Comparison of ENCODE assay signal across 32 mouse cellular contexts in genomic region chr10:13220061-13220460, GRCm38 (mm10). TPM values are rescaled to one million over a fixed set of nuclear protein-coding genes. Genes with fewer than 3 reads are reported as not detected.
DNase-seq lines count a peak whose midpoint lies in the region; ATAC-seq and TF ChIP-seq lines count a peak whose summit lies in the region.
"Had no signal": no experiment of that assay in that cellular context is flagged by ENCODE, and none has a peak within 500 bp of the region (broad histone marks: within the 10 kb centered on the region; RNA-seq: fewer than 3 reads in every experiment).

No protein-coding gene starts in this region.

- peak; percentile 81 for ATAC-seq in kidney, embryonic 16.5 days (ENCODE audit: low FRiP score, low TSS enrichment)
- peak; percentile 89 for ATAC-seq in intestine, embryonic 15.5 days
- ATAC-seq in neural tube, embryonic 15.5 days (ENCODE audit: low FRiP score), result no peak
- ATAC-seq: activated CD4-positive, CD25-positive, alpha-beta regulatory T cell, adult 4 months; CD4-positive, CD25-positive, alpha-beta regulatory T cell, adult 4 months; forebrain, embryonic 14.5 days; Patski had no signal

- no peak overlapping the region for H3K4me2 ChIP-seq in kidney, embryonic 16.5 days (replicated peaks; ENCODE audit: low read depth, low read length)
- H3K4me2 ChIP-seq in intestine, embryonic 15.5 days (replicated peaks), result no peak overlapping the region
- no peak overlapping the region for H3K4me2 ChIP-seq in neural tube, embryonic 15.5 days
- H3K4me2 ChIP-seq: embryonic facial prominence, embryonic 13.5 days; embryonic facial prominence, embryonic 15.5 days; forebrain, embryonic 12.5 days had no signal

- peaks cover 2% of the 10 kb centered on the region; the same call in 1 of the 2 replicates for H3K4me1 ChIP-seq in kidney, adult 2 months (ENCODE audit: control insufficient read depth, insufficient read depth, low read length)
- H3K4me1 ChIP-seq in kidney, embryonic 16.5 days (ENCODE audit: insufficient read depth, low read length), result no peaks in the 10 kb centered on the region
- no peaks in the 10 kb centered on the region for H3K4me1 ChIP-seq in intestine, embryonic 15.5 days (replicated peaks)
- H3K4me1 ChIP-seq in neural tube, embryonic 15.5 days, result no peaks in the 10 kb centered on the region
- H3K4me1 ChIP-seq: forebrain, embryonic 10.5 days; forebrain, embryonic 12.5 days had no signal

- no peaks in the 10 kb centered on the region for H3K27me3 ChIP-seq in kidney, adult 2 months (replicated peaks; ENCODE audit: control insufficient read depth, insufficient read depth, low read length)
- H3K27me3 ChIP-seq in kidney, embryonic 16.5 days (ENCODE audit: insufficient read depth, low read length), result no peaks in the 10 kb centered on the region
- H3K27me3 ChIP-seq in intestine, embryonic 15.5 days (replicated peaks), result no peaks in the 10 kb centered on the region
- no peaks in the 10 kb centered on the region for H3K27me3 ChIP-seq in neural tube, embryonic 15.5 days (replicated peaks)
- H3K27me3 ChIP-seq: CH12.LX; embryonic facial prominence, embryonic 13.5 days; embryonic facial prominence, embryonic 15.5 days; forebrain, embryonic 12.5 days; Patski had no signal

- no peaks in the 10 kb centered on the region for H3K36me3 ChIP-seq in kidney, adult 2 months (ENCODE audit: control insufficient read depth, insufficient read depth, low read length)
- H3K36me3 ChIP-seq in kidney, embryonic 16.5 days (ENCODE audit: insufficient read depth, low read length), result peaks cover 17% of the 10 kb centered on the region
- H3K36me3 ChIP-seq in intestine, embryonic 15.5 days, result 0 out of 2 replicates have a peak, but pooled peaks cover 3% of the 10 kb centered on the region
- no peaks in the 10 kb centered on the region for H3K36me3 ChIP-seq in neural tube, embryonic 15.5 days
- H3K36me3 ChIP-seq: forebrain, embryonic 12.5 days; G1E had no signal

- no peaks in the 10 kb centered on the region for H3K9me3 ChIP-seq in kidney, embryonic 16.5 days (ENCODE audit: low read length)
- no peaks in the 10 kb centered on the region for H3K9me3 ChIP-seq in intestine, embryonic 15.5 days
- H3K9me3 ChIP-seq in neural tube, embryonic 15.5 days (replicated peaks), result no peaks in the 10 kb centered on the region
- H3K9me3 ChIP-seq: embryonic facial prominence, embryonic 13.5 days; embryonic facial prominence, embryonic 15.5 days; forebrain, embryonic 10.5 days; forebrain, embryonic 12.5 days; G1E had no signal

- no peak for TF ChIP-seq CTCF in kidney, adult 2 months (conservative IDR thresholded peaks at IDR 0.05; ENCODE audit: insufficient read depth, insufficient read length, low read depth, low read length)

- 51% methylated on average over 1 of the region's 1 CpGs for WGBS in kidney, adult 2 months
- 58% methylated on average over 1 of the region's 1 CpGs for WGBS in kidney, embryonic 16.5 days
- WGBS in intestine, embryonic 15.5 days, result 65% methylated on average over 1 of the region's 1 CpGs
- 29% methylated on average over 1 of the region's 1 CpGs for WGBS in neural tube, embryonic 15.5 days

- H3K4me3 ChIP-seq in kidney, adult 2 months (ENCODE audit: insufficient read depth, low read depth, low read length), result no peak overlapping the region
- no peak overlapping the region for H3K4me3 ChIP-seq in kidney, embryonic 16.5 days (ENCODE audit: low read length)
- H3K4me3 ChIP-seq in intestine, embryonic 15.5 days (replicated peaks), result no peak overlapping the region
- H3K4me3 ChIP-seq in neural tube, embryonic 15.5 days (replicated peaks), result no peak overlapping the region
- H3K4me3 ChIP-seq: embryonic facial prominence, embryonic 13.5 days; embryonic facial prominence, embryonic 15.5 days; erythroblast, embryonic 14.5 days; forebrain, embryonic 10.5 days; forebrain, embryonic 12.5 days had no signal

- no peak for TF ChIP-seq POLR2A in kidney, adult 2 months (IDR thresholded peaks at IDR 0.05; ENCODE audit: low read depth, low read length)

- H3K9ac ChIP-seq in kidney, embryonic 16.5 days (replicated peaks; ENCODE audit: low read length), result no peak overlapping the region
- H3K9ac ChIP-seq in intestine, embryonic 15.5 days, result no peak overlapping the region
- H3K9ac ChIP-seq in neural tube, embryonic 15.5 days (replicated peaks), result no peak overlapping the region
- H3K9ac ChIP-seq: embryonic facial prominence, embryonic 13.5 days; embryonic facial prominence, embryonic 15.5 days; forebrain, embryonic 12.5 days had no signal

- DNase-seq in heart, adult 11 months, result peak; percentile 79
- no peak for DNase-seq in heart, adult 8-10 months (ENCODE audit: low spot score)
- DNase-seq in kidney, adult 2 months, result peak; percentile 8
- no peak for DNase-seq in kidney, postnatal 36 days
- no peak for DNase-seq in kidney, postnatal 14 days
- DNase-seq: adrenal gland, adult 8-10 months; adrenal gland, postnatal 14 days; adrenal gland, postnatal 36 days; B cell, adult 2 months; cerebellum, adult 18-20 months; cerebellum, adult 8-10 months; cerebellum, adult 9-11 months; cerebellum, postnatal 14 days; cerebellum, postnatal 36 days; embryo, embryonic 11 days had no signal

- H3K27ac ChIP-seq in kidney, adult 2 months (ENCODE audit: insufficient read depth, low read depth, low read length), result no peak overlapping the region
- no peak overlapping the region for H3K27ac ChIP-seq in kidney, embryonic 16.5 days (ENCODE audit: low read length)
- 0 out of 2 replicates have a peak overlapping the region, but pooled peaks have one; percentile 27 for H3K27ac ChIP-seq in intestine, embryonic 15.5 days
- no peak overlapping the region for H3K27ac ChIP-seq in neural tube, embryonic 15.5 days (replicated peaks)
- H3K27ac ChIP-seq: embryonic facial prominence, embryonic 13.5 days; embryonic facial prominence, embryonic 15.5 days; forebrain, embryonic 10.5 days; forebrain, embryonic 12.5 days had no signal

RNA-seq across cellular contexts. Expression of gene Ltv1, which starts 27.1 kb away (rescaled TPM):
- 10 to 100 TPM; 17.6 to 25.5 (median 19.3) TPM for total RNA-seq in heart, adult 8-10 months (2022)
- 10.0 and 12.1 TPM in 2 replicates for polyA plus RNA-seq in kidney, adult 2 months (2012; rRNA removed)
- 56.9 and 63.2 TPM in 2 replicates for polyA plus RNA-seq in kidney, embryonic 16.5 days (2015; fragmentation: Nextera tagmentation; extraction: Ambion mirVana)
- 74.6 and 82.0 TPM in 2 replicates for polyA plus RNA-seq in intestine, embryonic 15.5 days (2015; fragmentation: Nextera tagmentation; extraction: Ambion mirVana)
- polyA plus RNA-seq in neural tube, embryonic 15.5 days (2015; fragmentation: Nextera tagmentation; extraction: Ambion mirVana), result 32.5 and 42.3 TPM in 2 replicates

RNA-seq across cellular contexts. Expression of gene Zc2hc1b, which starts 42.2 kb away (rescaled TPM):
- total RNA-seq in heart, adult 8-10 months (2022), result not detected
- polyA plus RNA-seq in kidney, adult 2 months (2012; rRNA removed), result not detected in 2 replicates
- polyA plus RNA-seq in kidney, embryonic 16.5 days (2015; fragmentation: Nextera tagmentation; extraction: Ambion mirVana), result not detected in 2 replicates
- not detected in 2 replicates for polyA plus RNA-seq in intestine, embryonic 15.5 days (2015; fragmentation: Nextera tagmentation; extraction: Ambion mirVana)
- polyA plus RNA-seq in neural tube, embryonic 15.5 days (2015; fragmentation: Nextera tagmentation; extraction: Ambion mirVana), result not detected in 2 replicates
- total RNA-seq: adrenal gland, adult 18-20 months; adrenal gland, adult 8-10 months; adrenal gland, postnatal 14 days; adrenal gland, postnatal 36 days; CH12.LX; common myeloid progenitor, adult 5-6 weeks; G1E had no signal
- polyA plus RNA-seq: activated CD4-positive, CD25-positive, alpha-beta regulatory T cell, adult 4 months; CD4-positive, CD25-positive, alpha-beta regulatory T cell, adult 4 months; embryonic facial prominence, embryonic 11.5 days; embryonic facial prominence, embryonic 13.5 days; embryonic facial prominence, embryonic 15.5 days; erythroblast, embryonic 14.5 days; forebrain, embryonic 10.5 days; forebrain, embryonic 12.5 days; forebrain, embryonic 14.5 days; G1E; Patski had no signal

Comparison
In these comparisons a context has a peak if more than half of its experiments do, and no peak if none do; other contexts are left out.
1. DNase-seq: peak in heart, adult 11 months (single experiment) and kidney, adult 2 months (single experiment); none in heart, adult 8-10 months (single experiment), kidney, postnatal 36 days (0 of 2) and kidney, postnatal 14 days (single experiment).